Mouse (Mus musculus): Measurements from ENCODE around the gene Nhej1. TPM values are rescaled to one million over a fixed set of nuclear protein-coding genes. Genes with fewer than 3 reads are reported as not detected.
A peak's percentile ranks its signal among the peaks of the same experiment; 100 is the strongest.

Nhej1 gene
- 5.5 and 6.4 TPM in 2 replicates for polyA plus RNA-seq (2015; fragmentation: Nextera tagmentation; extraction: Ambion mirVana)

DNA sequence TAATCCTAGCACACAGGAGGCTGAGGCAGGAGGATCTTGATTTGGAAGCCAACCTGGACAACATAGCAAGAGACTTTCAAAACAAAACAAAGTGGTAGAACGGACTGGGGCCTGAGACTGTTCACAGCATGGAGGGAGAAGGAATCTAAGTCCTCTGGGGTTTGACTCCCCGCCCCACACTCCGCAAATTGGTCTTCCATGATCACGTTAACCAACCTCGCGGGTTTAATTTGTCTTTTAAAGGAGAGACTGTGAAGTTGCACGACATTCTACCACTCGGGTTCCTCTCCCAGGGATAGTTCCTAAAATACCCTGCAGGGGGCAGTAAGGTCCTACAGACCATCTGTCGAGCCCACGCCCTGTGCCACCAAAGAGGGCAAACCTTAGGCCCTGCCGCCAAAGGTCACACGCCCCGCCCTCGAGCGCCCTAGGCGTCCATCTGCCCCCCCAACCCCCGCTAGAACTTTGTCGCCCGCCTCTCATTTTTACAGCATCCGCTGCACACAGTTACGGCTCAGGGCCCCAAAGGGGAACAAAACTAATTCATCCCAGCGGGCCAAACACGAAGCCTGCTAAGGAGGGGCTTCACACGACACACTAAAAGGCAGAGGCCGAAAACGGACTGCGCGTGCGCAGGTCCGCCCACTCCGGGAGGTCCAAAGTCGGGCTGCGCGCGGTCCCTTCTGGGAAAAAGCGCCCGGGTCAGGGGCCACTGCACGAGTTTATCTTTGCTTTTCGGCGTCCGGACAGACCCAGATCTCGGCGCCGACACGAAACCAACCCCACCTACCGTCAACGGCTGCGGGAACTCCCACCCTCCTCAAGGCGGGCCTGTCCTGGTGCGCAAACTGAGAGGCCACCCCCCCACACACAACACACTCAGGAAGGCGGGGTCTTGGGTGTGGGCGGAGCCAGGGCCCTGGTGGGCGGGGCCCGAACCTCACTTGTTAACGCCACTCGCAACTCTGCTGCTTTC is at the start of gene Nhej1:
Gene Nhej1, minus strand, starts transcription at position 855 of the 976 bp plus-strand sequence.
- ATAC-seq (ENCODE audit: low read depth), result peak; percentile 93
- H3K27ac ChIP-seq, result peak within 1 kb of the TSS; percentile 97
- peak within 1 kb of the TSS; percentile 74 for H3K4me2 ChIP-seq

DNA sequence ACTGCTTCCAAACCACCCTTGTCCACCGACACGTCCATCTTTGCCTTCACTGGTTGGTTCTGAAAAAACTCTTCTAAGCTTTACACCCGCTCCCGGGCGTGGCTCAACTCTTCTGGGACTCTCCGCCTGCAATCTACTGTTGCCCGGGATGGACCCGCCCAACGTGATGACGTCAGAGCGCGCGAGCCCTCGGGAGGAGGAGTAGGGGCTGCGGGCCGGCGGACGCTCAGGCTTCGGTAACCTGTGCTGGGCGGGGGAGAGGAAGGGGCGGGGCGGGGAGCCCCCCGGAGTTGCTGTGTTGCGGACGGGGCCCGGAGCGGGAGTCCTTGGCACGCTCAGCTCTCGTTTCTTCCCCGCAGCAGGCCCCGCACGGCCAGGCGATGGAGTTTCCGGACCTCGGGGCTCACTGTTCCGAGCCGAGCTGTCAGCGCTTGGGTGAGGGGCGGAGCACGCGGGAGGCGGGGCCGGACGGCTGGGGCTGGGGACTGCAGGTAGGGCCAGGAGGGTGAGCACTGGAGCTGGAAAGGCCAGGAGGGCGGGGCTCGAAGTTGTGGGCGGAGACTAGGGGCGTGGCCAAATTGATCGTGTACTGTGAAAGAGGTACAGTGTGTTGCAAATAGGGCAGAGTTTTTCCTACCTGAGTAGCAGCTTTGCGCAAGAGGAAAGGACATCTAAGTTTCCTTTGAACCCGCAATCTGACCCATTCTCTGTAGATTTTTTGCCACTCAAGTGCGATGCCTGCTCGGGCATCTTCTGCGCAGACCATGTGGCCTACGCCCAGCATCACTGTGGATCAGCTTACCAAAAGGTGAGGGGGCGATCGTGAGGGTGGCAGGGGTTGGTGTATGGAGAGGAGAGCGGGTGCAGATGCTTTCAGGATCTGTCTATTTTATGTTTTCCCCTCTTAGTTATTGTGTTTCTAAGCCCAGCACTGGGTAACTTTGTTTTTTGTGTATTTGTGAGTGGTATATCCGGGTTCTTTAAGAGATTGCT is 43.8 kb upstream of the Nhej1 start, which contains the start of gene Zfand2b:
Gene Zfand2b, plus strand, starts transcription at position 175 of the 993 bp plus-strand sequence.
- H3K4me2 ChIP-seq, result peak within 1 kb of the TSS; percentile 91
- H3K4me3 ChIP-seq (replicated peaks), result peak within 1 kb of the TSS; percentile 89
- H3K9ac ChIP-seq, result peak within 1 kb of the TSS; percentile 93
- peaks cover 35% of the 10 kb centered on the region for H3K4me1 ChIP-seq (replicated peaks)
- ATAC-seq (ENCODE audit: low read depth), result peak; percentile 96
- 3% methylated on average over 59 of the region's 59 CpGs for whole genome bisulfite sequencing (ENCODE audit: insufficient replicate concordance)
- H3K27ac ChIP-seq, result peak within 1 kb of the TSS; percentile 98
- H3K36me3 ChIP-seq, result peaks cover 45% of the 10 kb centered on the region
- peak; percentile 97 for DNase-seq
- H3K9me3 ChIP-seq (replicated peaks), result no peaks in the 10 kb centered on the region
- H3K27me3 ChIP-seq, result no peaks in the 10 kb centered on the region

More for the DNA sequence above, at the start of gene Nhej1:
- Histone ChIP-seq H3K9ac (peak within 1 kb of the TSS; percentile 75), H3K4me3 (replicated peaks) (peak within 1 kb of the TSS; percentile 66), H3K9me3 (replicated peaks) (no peaks in the 10 kb centered on the region), H3K4me1 (replicated peaks) (peaks cover 23% of the 10 kb centered on the region), H3K36me3 (no peaks in the 10 kb centered on the region), H3K27me3 (no peaks in the 10 kb centered on the region)
- 2% methylated on average over 56 of the region's 56 CpGs for WGBS (ENCODE audit: insufficient replicate concordance)
- DNase-seq, result peak; percentile 93

DNA sequence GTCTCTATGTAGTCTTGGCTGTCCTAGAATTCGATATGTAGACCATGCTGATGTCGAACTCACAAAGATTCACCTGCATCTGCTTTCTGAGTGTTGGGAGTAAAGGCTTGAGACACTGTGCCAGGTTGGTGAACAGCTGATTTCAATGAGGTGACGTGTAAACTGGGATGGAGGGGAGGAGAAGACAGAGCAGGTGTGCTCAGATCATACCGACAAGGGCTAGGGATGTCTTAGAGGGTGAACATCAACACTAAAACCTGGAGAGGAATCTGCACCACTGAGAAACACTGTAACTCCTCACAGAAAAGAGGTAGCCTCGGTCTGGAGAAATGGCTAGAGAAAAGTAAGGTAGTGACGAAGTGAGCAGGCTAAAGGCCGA is 43.1 kb upstream of the Nhej1 start:
- peak; percentile 26 for ATAC-seq (ENCODE audit: low read depth)
- Histone ChIP-seq H3K27ac (peak overlapping the region; percentile 98), H3K36me3 (peaks cover 38% of the 10 kb centered on the region), H3K27me3 (no peaks in the 10 kb centered on the region), H3K9me3 (replicated peaks) (no peaks in the 10 kb centered on the region), H3K4me1 (replicated peaks) (peaks cover 35% of the 10 kb centered on the region), H3K9ac (peak overlapping the region; percentile 93), H3K4me2 (peak overlapping the region; percentile 91), H3K4me3 (replicated peaks) (peak overlapping the region; percentile 89)
- WGBS (ENCODE audit: insufficient replicate concordance), result 9% methylated on average over 7 of the region's 7 CpGs
- DNase-seq, result no peak

DNA sequence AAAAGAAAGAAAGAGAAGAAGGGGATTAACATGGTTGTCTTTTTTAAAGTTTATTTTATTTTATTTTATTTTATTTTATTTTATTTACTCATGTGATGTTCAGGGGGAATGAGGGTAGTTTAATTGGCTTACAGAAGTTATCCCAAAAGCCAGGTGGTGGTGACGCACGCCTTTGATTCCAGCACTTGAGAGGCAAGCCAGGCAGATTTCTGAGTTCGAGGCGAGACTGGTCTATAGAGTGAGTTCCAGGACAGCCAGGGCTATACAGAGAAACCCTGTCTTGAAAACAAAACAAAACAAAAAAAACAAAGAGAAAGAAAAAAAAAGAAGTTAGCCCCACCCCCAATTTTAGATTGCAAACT is 35.2 kb upstream of the Nhej1 start:
- H3K9me3 ChIP-seq (replicated peaks), result no peaks in the 10 kb centered on the region
- DNase-seq (no peak), ATAC-seq (ENCODE audit: low read depth) (peak; percentile 67)
- WGBS (ENCODE audit: insufficient replicate concordance), result 19% methylated on average over 4 of the region's 4 CpGs
- H3K27me3 ChIP-seq, result no peaks in the 10 kb centered on the region
- H3K36me3 ChIP-seq, result no peaks in the 10 kb centered on the region
- peak overlapping the region; percentile 91 for H3K27ac ChIP-seq
- peak overlapping the region; percentile 47 for H3K4me2 ChIP-seq
- H3K9ac ChIP-seq, result peak overlapping the region; percentile 47
- peaks cover 49% of the 10 kb centered on the region for H3K4me1 ChIP-seq (replicated peaks)
- no peak overlapping the region for H3K4me3 ChIP-seq (replicated peaks)

DNA sequence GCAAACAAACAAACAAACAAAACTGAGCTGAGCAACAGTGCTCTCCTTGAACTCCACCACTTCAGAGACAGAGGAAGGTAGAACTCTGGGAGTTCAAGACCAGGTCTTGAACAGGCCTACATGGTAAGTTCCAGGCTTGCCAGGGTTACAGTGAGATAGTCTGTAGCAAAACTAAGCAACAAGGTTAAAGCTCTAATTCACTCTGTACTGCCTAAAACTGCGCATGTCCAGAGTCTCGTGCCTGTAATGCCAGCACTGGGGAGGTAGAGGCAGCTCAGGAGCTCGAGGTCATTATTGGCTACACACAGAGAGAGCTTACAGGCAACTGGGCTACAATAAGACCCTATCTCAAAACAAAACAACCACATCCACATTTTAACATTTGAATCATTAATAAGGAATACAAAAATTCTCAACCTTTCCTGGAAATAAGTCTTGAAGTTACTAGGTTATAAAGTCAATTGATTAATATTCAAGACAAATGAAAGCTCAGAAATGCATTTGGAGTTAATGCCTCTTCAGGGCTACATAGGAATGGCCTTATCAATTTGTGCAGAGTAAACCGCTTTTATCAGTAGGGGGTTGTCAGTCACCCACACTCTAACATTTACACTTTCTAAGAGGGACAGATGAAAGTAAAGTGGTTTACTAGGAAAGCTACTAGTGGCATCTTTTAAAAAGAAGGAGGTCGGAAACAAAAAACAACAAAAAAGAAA is 34.7 kb upstream of the Nhej1 start:
- peak; percentile 95 for ATAC-seq (ENCODE audit: low read depth)
- H3K4me2 ChIP-seq, result peak overlapping the region; percentile 47; the same call in 1 of the 2 replicates
- H3K4me3 ChIP-seq (replicated peaks), result no peak overlapping the region
- H3K36me3 ChIP-seq, result no peaks in the 10 kb centered on the region
- WGBS (ENCODE audit: insufficient replicate concordance), result 30% methylated on average over 5 of the region's 5 CpGs
- no peaks in the 10 kb centered on the region for H3K9me3 ChIP-seq (replicated peaks)
- H3K9ac ChIP-seq, result peak overlapping the region; percentile 41
- peaks cover 54% of the 10 kb centered on the region for H3K4me1 ChIP-seq (replicated peaks)
- peak overlapping the region; percentile 91 for H3K27ac ChIP-seq
- no peak for DNase-seq
- no peaks in the 10 kb centered on the region for H3K27me3 ChIP-seq

DNA sequence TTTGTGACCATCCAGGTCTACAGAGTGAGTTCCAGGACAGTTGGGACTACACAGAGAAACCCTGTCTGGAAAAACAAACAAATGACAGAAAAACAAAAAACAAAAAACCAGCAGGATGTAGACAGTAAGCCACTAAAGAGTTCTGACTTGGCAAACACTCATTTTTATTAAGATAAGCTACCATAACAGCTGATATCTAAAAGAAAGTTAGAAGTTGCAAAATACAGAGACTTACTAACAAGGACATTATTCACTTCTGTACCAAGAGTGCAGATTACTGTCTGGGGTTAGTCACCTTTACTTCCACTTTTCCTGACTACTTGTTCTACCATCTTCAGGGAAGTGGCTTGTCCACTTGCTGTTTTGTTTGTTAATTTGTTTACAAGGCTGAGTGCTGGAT is 34.0 kb upstream of the Nhej1 start:
- Histone ChIP-seq H3K4me1 (replicated peaks) (peaks cover 57% of the 10 kb centered on the region), H3K9me3 (replicated peaks) (no peaks in the 10 kb centered on the region), H3K9ac (peak overlapping the region; percentile 41; the same call in 1 of the 2 replicates), H3K27me3 (no peaks in the 10 kb centered on the region), H3K27ac (peak overlapping the region; percentile 91), H3K4me2 (no peak overlapping the region), H3K4me3 (replicated peaks) (no peak overlapping the region), H3K36me3 (no peaks in the 10 kb centered on the region)
- DNase-seq, result no peak
- ATAC-seq (ENCODE audit: low read depth), result no peak

DNA sequence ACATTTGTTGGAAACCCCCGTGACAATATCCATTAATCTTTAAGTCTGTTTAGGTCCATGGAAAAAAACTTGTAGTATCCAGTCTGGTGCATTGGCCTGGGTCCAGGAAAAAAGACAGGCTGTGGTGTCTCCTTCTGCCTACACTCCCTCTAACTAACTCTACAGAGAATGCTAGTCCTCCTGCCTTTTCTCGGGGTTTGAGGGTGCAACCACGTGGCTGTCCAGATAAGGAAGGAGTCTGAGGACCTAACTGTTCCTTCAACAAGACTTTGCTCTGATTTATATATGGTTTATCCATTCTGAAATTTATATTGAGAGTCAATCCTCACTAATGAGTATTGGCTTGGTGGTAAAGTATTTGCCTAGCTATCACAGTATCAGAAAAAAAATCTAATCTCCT is 30.8 kb upstream of the Nhej1 start:
- Histone ChIP-seq H3K36me3 (no peaks in the 10 kb centered on the region), H3K4me1 (replicated peaks) (peaks cover 52% of the 10 kb centered on the region), H3K4me3 (replicated peaks) (no peak overlapping the region), H3K9me3 (replicated peaks) (no peaks in the 10 kb centered on the region), H3K27me3 (no peaks in the 10 kb centered on the region), H3K27ac (no peak overlapping the region), H3K9ac (no peak overlapping the region), H3K4me2 (no peak overlapping the region)
- 34% methylated on average over 3 of the region's 3 CpGs for WGBS (ENCODE audit: insufficient replicate concordance)
- ATAC-seq (ENCODE audit: low read depth) (no peak), DNase-seq (no peak)

DNA sequence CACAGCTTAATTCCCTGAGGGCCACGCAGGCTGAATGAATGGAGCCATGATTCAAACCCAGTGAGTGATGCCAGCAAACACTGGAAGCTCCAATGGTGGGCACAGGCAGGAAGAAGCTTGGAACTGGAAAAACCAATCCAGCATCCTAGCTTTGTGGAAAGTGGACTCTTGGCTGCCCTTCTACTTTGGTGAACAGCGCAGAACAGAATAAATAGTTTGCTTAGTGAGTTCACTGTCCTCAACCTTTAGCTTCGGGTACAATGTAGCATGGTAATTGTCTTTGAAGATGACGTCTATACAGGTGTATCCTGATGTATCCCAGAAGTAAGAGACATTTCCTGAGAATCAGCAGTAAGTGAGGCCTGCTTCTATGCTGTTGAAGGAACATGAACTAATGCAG is 23.7 kb upstream of the Nhej1 start:
- DNase-seq (no peak), ATAC-seq (ENCODE audit: low read depth) (no peak)
- WGBS (ENCODE audit: insufficient replicate concordance), result 85% methylated on average over 4 of the region's 4 CpGs
- H3K4me2 ChIP-seq, result no peak overlapping the region
- no peaks in the 10 kb centered on the region for H3K27me3 ChIP-seq
- no peak overlapping the region for H3K9ac ChIP-seq
- no peaks in the 10 kb centered on the region for H3K9me3 ChIP-seq (replicated peaks)
- H3K4me1 ChIP-seq (replicated peaks), result peaks cover 42% of the 10 kb centered on the region
- H3K4me3 ChIP-seq (replicated peaks), result no peak overlapping the region
- peaks cover 63% of the 10 kb centered on the region for H3K36me3 ChIP-seq
- no peak overlapping the region for H3K27ac ChIP-seq

DNA sequence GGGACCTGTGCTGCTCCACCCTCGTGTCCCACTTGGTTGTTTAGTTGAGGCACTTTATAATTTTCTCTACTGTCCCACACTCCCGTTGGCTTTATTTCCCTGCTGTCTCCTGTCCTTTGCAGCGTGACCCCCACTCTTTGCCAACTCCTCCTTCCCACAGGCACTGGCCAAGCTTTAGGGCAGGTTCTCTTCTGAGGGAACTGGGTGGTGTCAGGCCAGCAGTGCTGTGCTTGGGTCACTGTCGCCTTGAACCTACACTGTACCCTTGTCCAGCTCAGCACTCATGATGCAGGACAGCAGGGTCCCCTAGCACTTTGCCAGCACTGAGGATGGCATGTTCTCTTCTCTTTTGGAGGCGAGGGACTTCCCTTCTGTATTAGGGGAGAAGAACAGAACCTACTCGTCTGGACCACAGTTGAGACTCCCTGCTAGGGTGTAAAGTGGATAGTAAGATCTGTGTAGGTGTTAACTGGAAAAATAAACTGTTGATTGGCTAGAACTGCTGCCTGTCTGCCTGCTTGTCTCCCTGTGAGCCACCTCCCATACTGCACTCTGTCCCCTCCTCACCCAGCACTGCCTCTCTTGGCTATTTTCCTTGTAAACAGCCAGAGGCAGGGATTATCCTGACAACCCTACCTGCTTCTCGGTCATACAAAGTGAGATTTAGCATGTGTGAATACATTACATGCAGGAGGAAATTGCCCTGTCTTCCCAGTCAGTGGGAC is 22.6 kb upstream of the Nhej1 start:
- Histone ChIP-seq H3K4me3 (replicated peaks) (no peak overlapping the region), H3K9ac (0 out of 2 replicates have a peak overlapping the region, but pooled peaks have one; percentile 11)
- WGBS (ENCODE audit: insufficient replicate concordance), result 80% methylated on average over 7 of the region's 7 CpGs

DNA sequence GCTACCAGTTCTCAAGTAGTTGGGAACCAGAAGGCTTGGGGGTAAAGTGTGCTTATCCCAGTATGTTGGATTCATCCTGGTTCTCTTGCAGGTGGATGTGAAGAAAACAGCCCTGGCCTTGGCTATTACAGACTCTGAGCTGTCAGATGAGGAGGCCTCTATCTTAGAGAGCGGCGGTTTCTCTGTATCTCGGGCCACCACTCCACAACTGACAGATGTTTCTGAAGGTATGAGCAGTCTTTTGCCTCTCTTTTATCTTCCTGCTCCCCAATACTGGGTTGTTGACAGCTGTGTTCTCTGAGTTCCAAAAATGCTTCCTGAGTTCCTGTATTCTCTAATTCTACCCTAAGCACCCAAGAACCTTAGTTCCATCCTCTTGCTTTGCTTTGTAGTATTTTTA is 20.6 kb upstream of the Nhej1 start:
- peak overlapping the region; percentile 95 for H3K4me3 ChIP-seq (replicated peaks)
- peaks cover 63% of the 10 kb centered on the region for H3K36me3 ChIP-seq
- H3K4me1 ChIP-seq (replicated peaks), result peaks cover 54% of the 10 kb centered on the region
- H3K27me3 ChIP-seq, result no peaks in the 10 kb centered on the region
- ATAC-seq (ENCODE audit: low read depth), result peak; percentile 13; the same call in 1 of the 2 replicates
- whole genome bisulfite sequencing (ENCODE audit: insufficient replicate concordance), result 32% methylated on average over 3 of the region's 3 CpGs
- H3K4me2 ChIP-seq, result peak overlapping the region; percentile 93
- H3K9me3 ChIP-seq (replicated peaks), result no peaks in the 10 kb centered on the region
- H3K27ac ChIP-seq, result peak overlapping the region; percentile 100
- DNase-seq, result no peak
- peak overlapping the region; percentile 99 for H3K9ac ChIP-seq

More for the DNA sequence above, 22.6 kb upstream of the Nhej1 start:
- no peaks in the 10 kb centered on the region for H3K27me3 ChIP-seq
- peaks cover 63% of the 10 kb centered on the region for H3K36me3 ChIP-seq
- H3K27ac ChIP-seq, result peak overlapping the region; percentile 1
- ATAC-seq (ENCODE audit: low read depth), result no peak
- DNase-seq, result no peak
- H3K4me2 ChIP-seq, result no peak overlapping the region
- H3K4me1 ChIP-seq (replicated peaks), result peaks cover 48% of the 10 kb centered on the region
- H3K9me3 ChIP-seq (replicated peaks), result no peaks in the 10 kb centered on the region

Measured in liver, embryonic 13.5 days (tissue).